13 mouse cellular contexts compared by ENCODE assay signal in the genomic region with DNA sequence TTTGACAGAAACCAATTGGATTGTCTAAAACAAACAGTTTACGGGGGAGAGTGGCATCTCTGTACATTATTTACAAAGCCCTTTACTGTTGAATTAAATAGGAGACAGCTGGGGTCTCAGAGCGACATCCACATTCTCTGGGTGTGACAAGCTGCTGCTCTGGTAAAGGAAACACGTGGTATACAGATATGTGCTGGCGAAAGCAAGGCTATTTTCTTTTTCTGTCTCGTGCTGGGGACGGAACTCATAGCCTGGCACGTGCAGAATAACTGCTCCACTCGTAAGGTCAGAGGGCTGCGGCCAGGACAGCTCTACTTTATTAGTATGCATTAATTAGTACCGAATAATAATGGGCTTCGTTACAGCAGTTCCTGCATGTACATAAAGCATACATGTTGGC. TPM values are rescaled to one million over a fixed set of nuclear protein-coding genes. Genes with fewer than 3 reads are reported as not detected.
DNase-seq lines count a peak whose midpoint lies in the region; ATAC-seq lines count a peak whose summit lies in the region.
"Had no signal": no experiment of that assay in that cellular context is flagged by ENCODE, and none has a peak within 500 bp of the region (broad histone marks: within the 10 kb centered on the region; RNA-seq: fewer than 3 reads in every experiment).

No protein-coding gene starts in this region.

- no peaks in the 10 kb centered on the region for H3K36me3 ChIP-seq in intestine, embryonic 16.5 days (ENCODE audit: control insufficient read depth, insufficient read depth, low read length)
- H3K36me3 ChIP-seq: liver, embryonic 15.5 days had no signal

- no peaks in the 10 kb centered on the region for H3K9me3 ChIP-seq in intestine, embryonic 16.5 days (ENCODE audit: control insufficient read depth, low read length)
- H3K9me3 ChIP-seq: forebrain, embryonic 13.5 days; liver, embryonic 15.5 days had no signal

- 0 out of 2 replicates have a peak overlapping the region, but pooled peaks have one; percentile 0 for H3K4me2 ChIP-seq in intestine, embryonic 16.5 days (ENCODE audit: low read depth, low read length)
- H3K4me2 ChIP-seq: forebrain, embryonic 13.5 days; liver, embryonic 15.5 days had no signal

- peak; percentile 33; the same call in 1 of the 2 replicates for ATAC-seq in intestine, embryonic 16.5 days
- ATAC-seq: forebrain, embryonic 13.5 days had no signal

- peaks cover 3% of the 10 kb centered on the region; the same call in 1 of the 2 replicates for H3K4me1 ChIP-seq in intestine, embryonic 16.5 days (ENCODE audit: control insufficient read depth, insufficient read depth, low read length)
- H3K4me1 ChIP-seq: liver, embryonic 15.5 days had no signal

- DNase-seq in layer of hippocampus, adult 11-12 months (ENCODE audit: low spot score), result peak; percentile 22
- no peak for DNase-seq in layer of hippocampus, postnatal 36 days
- DNase-seq in CD4-positive, CD25-positive, alpha-beta regulatory T cell, adult 2 months (ENCODE audit: low read depth, low spot score), result peak; percentile 37
- peak; percentile 16 for DNase-seq in brain, adult 2 months (ENCODE audit: low read depth, low spot score)
- no peak for DNase-seq in embryo, embryonic 10.5 days (ENCODE audit: low spot score)
- no peak for DNase-seq in cerebellum, postnatal 36 days
- DNase-seq: adrenal gland, adult 8-10 months; layer of hippocampus, adult 9-11 months; right cerebral cortex, postnatal 14 days had no signal

- WGBS in intestine, embryonic 16.5 days, result 39% methylated on average over 11 of the region's 11 CpGs

- H3K9ac ChIP-seq in intestine, embryonic 16.5 days (ENCODE audit: low read depth, low read length), result no peak overlapping the region
- H3K9ac ChIP-seq: forebrain, embryonic 13.5 days; liver, embryonic 15.5 days had no signal

- H3K27me3 ChIP-seq in intestine, embryonic 16.5 days (replicated peaks; ENCODE audit: control insufficient read depth, insufficient read depth, low read length), result no peaks in the 10 kb centered on the region
- H3K27me3 ChIP-seq: forebrain, embryonic 13.5 days; liver, embryonic 15.5 days had no signal

- H3K27ac ChIP-seq in intestine, embryonic 16.5 days (ENCODE audit: low read length), result no peak overlapping the region
- H3K27ac ChIP-seq: forebrain, embryonic 13.5 days; liver, embryonic 15.5 days had no signal

- no peak overlapping the region for H3K4me3 ChIP-seq in intestine, embryonic 16.5 days (ENCODE audit: low read length)
- H3K4me3 ChIP-seq: forebrain, embryonic 13.5 days; liver, embryonic 15.5 days had no signal

RNA-seq across cellular contexts. Expression of a gene that starts 9.5 kb away (rescaled TPM):
- total RNA-seq in layer of hippocampus, postnatal 36 days (2021), result 1 to 10 TPM; 1.2 TPM
- polyA plus RNA-seq in intestine, embryonic 16.5 days (2015; fragmentation: Nextera tagmentation; extraction: Ambion mirVana), result 1.5 and 1.6 TPM in 2 replicates
- total RNA-seq: MEL had no signal

RNA-seq across cellular contexts. Expression of a gene that starts 38.0 kb away (rescaled TPM):
- 10 to 100 TPM; 77.9 to 86.7 TPM for total RNA-seq in layer of hippocampus, postnatal 36 days (2021)
- 140 and 150 TPM in 2 replicates for polyA plus RNA-seq in intestine, embryonic 16.5 days (2015; fragmentation: Nextera tagmentation; extraction: Ambion mirVana)

RNA-seq across cellular contexts. Expression of a gene that starts 39.9 kb away (rescaled TPM):
- total RNA-seq in layer of hippocampus, postnatal 36 days (2021), result 100 to 1,000 TPM; 415 to 443 TPM
- 1,346 and 1,379 TPM in 2 replicates for polyA plus RNA-seq in intestine, embryonic 16.5 days (2015; fragmentation: Nextera tagmentation; extraction: Ambion mirVana)

Comparison
In these comparisons a context has a peak if more than half of its experiments do, and no peak if none do; other contexts are left out.
1. DNase-seq: peak in layer of hippocampus, adult 11-12 months (single experiment), CD4-positive, CD25-positive, alpha-beta regulatory T cell, adult 2 months (single experiment) and brain, adult 2 months (single experiment); none in layer of hippocampus, postnatal 36 days (0 of 2), embryo, embryonic 10.5 days (single experiment) and cerebellum, postnatal 36 days (0 of 2).